Mouse (Mus musculus) embryonic fibroblast, embryonic 13.5 days (primary cell): ENCODE data around the gene Slc5a12.

Source experiments
- CTCF ChIP-seq: IDR thresholded peaks from 2 replicates; pipeline ENCODE4 v1.5.1; 2011; ENCODE audit warnings: mild to moderate bottlenecking, control low read depth, low read length, moderate library complexity, borderline replicate concordance; ENCODE audit not compliant: insufficient read depth
- POLR2A ChIP-seq: IDR thresholded peaks from 2 replicates; pipeline ENCODE4 v1.6.1; 2011; ENCODE audit warnings: low read depth, mild to moderate bottlenecking, control low read depth, low read length, moderate library complexity

DNA sequence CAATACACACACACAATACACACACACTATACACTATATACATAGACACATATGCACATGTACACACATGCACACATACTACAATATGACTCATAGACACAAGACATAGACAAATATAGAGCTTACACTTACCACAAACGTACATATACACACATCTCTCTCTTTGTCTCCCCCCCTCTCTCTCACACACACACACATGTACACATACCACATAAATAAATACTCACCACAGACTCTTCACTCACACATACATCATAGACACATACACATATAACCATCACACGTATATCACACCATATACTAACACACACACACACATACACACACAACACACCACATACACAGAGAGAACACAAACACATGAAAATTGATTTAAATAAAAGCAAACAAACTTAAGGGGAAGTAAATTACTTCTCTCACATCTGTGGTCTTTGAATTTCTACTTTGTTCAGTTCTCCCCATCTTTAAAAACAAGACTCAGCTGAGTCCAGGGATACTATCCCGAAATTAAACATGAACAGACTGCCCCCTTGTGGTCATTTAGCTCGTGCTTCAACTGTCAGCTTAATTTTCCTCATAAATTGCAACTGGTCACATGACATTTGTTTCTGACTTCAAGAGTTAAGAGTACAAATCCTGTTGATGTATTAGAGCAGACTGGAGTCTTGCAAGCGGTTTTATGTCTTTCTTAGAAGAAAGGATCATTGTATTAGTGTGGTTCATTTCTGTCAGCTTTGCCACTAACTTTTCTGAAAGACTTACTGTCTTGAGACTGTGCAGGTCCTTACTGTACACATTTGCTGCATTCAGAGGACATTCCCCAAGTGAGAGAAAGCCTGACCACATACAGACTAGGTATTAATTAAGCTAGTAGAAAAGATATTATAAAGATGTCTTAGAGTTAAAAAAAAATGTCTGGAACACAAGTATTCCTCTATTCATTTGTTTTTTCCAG lies 32.1 kb upstream of the Slc5a12 start:
- no peak for TF ChIP-seq POLR2A
- 0 out of 2 replicates have a peak, but pooled peaks have one; percentile 8 for TF ChIP-seq CTCF
